In genomic region chr2:71843316-71843715, GRCm38 (mm10) we compare ENCODE assay signal across 17 mouse cellular contexts. TPM values are rescaled to one million over a fixed set of nuclear protein-coding genes. Genes with fewer than 3 reads are reported as not detected.
DNase-seq lines count a peak whose midpoint lies in the region; ATAC-seq and TF ChIP-seq lines count a peak whose summit lies in the region.
"Had no signal": no experiment of that assay in that cellular context is flagged by ENCODE, and none has a peak within 500 bp of the region (broad histone marks: within the 10 kb centered on the region; RNA-seq: fewer than 3 reads in every experiment).

No protein-coding gene starts in this region.

- no peaks in the 10 kb centered on the region for H3K27me3 ChIP-seq in hindbrain, embryonic 12.5 days
- H3K27me3 ChIP-seq: embryonic facial prominence, embryonic 15.5 days; forebrain, embryonic 15.5 days; intestine, embryonic 15.5 days; limb, embryonic 15.5 days; neural tube, embryonic 12.5 days; stomach, embryonic 15.5 days had no signal

- TF ChIP-seq CTCF in lung, adult 2 months (IDR thresholded peaks at IDR 0.05; ENCODE audit: insufficient read depth, low read length), result no peak

- no peak for TF ChIP-seq POLR2A in lung, adult 2 months (IDR thresholded peaks at IDR 0.05; ENCODE audit: borderline replicate concordance, extremely low read depth, low read depth, low read length)

- H3K27ac ChIP-seq in hindbrain, embryonic 12.5 days, result no peak overlapping the region
- H3K27ac ChIP-seq: embryonic facial prominence, embryonic 15.5 days; forebrain, embryonic 15.5 days; intestine, embryonic 15.5 days; limb, embryonic 15.5 days; neural tube, embryonic 12.5 days; stomach, embryonic 15.5 days had no signal

- H3K36me3 ChIP-seq in hindbrain, embryonic 12.5 days, result no peaks in the 10 kb centered on the region

- no peak overlapping the region for H3K9ac ChIP-seq in hindbrain, embryonic 12.5 days
- H3K9ac ChIP-seq: embryonic facial prominence, embryonic 15.5 days; forebrain, embryonic 15.5 days; intestine, embryonic 15.5 days; limb, embryonic 15.5 days; neural tube, embryonic 12.5 days; stomach, embryonic 15.5 days had no signal

- peak; percentile 88 for ATAC-seq in megakaryocyte, adult 5-6 weeks (ENCODE audit: poor library complexity, severe bottlenecking)
- ATAC-seq in hindbrain, embryonic 12.5 days (ENCODE audit: low FRiP score), result no peak
- no peak for ATAC-seq in cerebellum, adult (ENCODE audit: insufficient number of reproducible peaks, low FRiP score, low TSS enrichment)
- ATAC-seq: forebrain, embryonic 15.5 days; intestine, embryonic 15.5 days had no signal

- H3K4me3 ChIP-seq in lung, adult 2 months (replicated peaks; ENCODE audit: extremely low read depth, low read depth, low read length), result no peak overlapping the region
- no peak overlapping the region for H3K4me3 ChIP-seq in hindbrain, embryonic 12.5 days
- H3K4me3 ChIP-seq: embryonic facial prominence, embryonic 15.5 days; forebrain, embryonic 15.5 days; intestine, embryonic 15.5 days; limb, embryonic 15.5 days; neural tube, embryonic 12.5 days; stomach, embryonic 15.5 days had no signal

- H3K4me1 ChIP-seq in lung, adult 2 months (ENCODE audit: control insufficient read depth, insufficient read depth, low read length), result no peaks in the 10 kb centered on the region
- no peaks in the 10 kb centered on the region for H3K4me1 ChIP-seq in hindbrain, embryonic 12.5 days
- H3K4me1 ChIP-seq: embryonic facial prominence, embryonic 15.5 days; forebrain, embryonic 15.5 days; intestine, embryonic 15.5 days; limb, embryonic 15.5 days; neural tube, embryonic 12.5 days; stomach, embryonic 15.5 days had no signal

- WGBS in lung, adult 2 months, result 66% methylated on average over 9 of the region's 9 CpGs
- WGBS in hindbrain, embryonic 12.5 days, result 84% methylated on average over 9 of the region's 9 CpGs

- H3K4me2 ChIP-seq in hindbrain, embryonic 12.5 days (replicated peaks), result no peak overlapping the region
- H3K4me2 ChIP-seq: embryonic facial prominence, embryonic 15.5 days; forebrain, embryonic 15.5 days; intestine, embryonic 15.5 days; limb, embryonic 15.5 days; neural tube, embryonic 12.5 days; stomach, embryonic 15.5 days had no signal

- DNase-seq in adrenal gland, postnatal 14 days, result peak; percentile 30
- no peak for DNase-seq in adrenal gland, postnatal 10 days
- DNase-seq in lung, postnatal 36 days, result peak; percentile 27
- no peak for DNase-seq in lung, adult 2 months
- peak; percentile 26 to 53 for DNase-seq in thymus, postnatal 36 days
- DNase-seq: adrenal gland, adult 8-10 months; cerebellum, adult 9-11 months; gastrocnemius, postnatal 25 days had no signal

- no peaks in the 10 kb centered on the region for H3K9me3 ChIP-seq in hindbrain, embryonic 12.5 days (replicated peaks)
- H3K9me3 ChIP-seq: embryonic facial prominence, embryonic 15.5 days; forebrain, embryonic 15.5 days; intestine, embryonic 15.5 days; limb, embryonic 15.5 days; neural tube, embryonic 12.5 days; stomach, embryonic 15.5 days had no signal

RNA-seq across cellular contexts. Expression of gene Pdk1, which starts 29.7 kb away (rescaled TPM):
- 37.5 and 55.5 TPM in 2 replicates for total RNA-seq in adrenal gland, postnatal 14 days (2021)
- total RNA-seq in adrenal gland, postnatal 10 days (2021), result 10 to 100 TPM; 66.4 to 80.4 TPM
- polyA plus RNA-seq in lung, adult 2 months (2012; rRNA removed), result 8.6 and 9.3 TPM in 2 replicates
- total RNA-seq in megakaryocyte, adult 5-6 weeks (2015), result 4.7 and 5.7 TPM in 2 replicates
- total RNA-seq in megakaryocyte, adult 5-6 weeks (2017), result 8.6 and 19.8 TPM in 2 replicates
- 28.9 and 33.4 TPM in 2 replicates for polyA plus RNA-seq in hindbrain, embryonic 12.5 days (2016; fragmentation: Nextera tagmentation; extraction: Ambion mirVana)

Comparison
In these comparisons a context has a peak if more than half of its experiments do, and no peak if none do; other contexts are left out.
1. DNase-seq: peak in adrenal gland, postnatal 14 days (single experiment), lung, postnatal 36 days (single experiment) and thymus, postnatal 36 days (2 of 2); none in adrenal gland, postnatal 10 days (single experiment) and lung, adult 2 months (single experiment).